Mouse (Mus musculus) gastrocnemius, postnatal 10 days (tissue): ENCODE measurements at regions not wholly inside any gene's neighbourhood (a gene's known extent, or its start where the extent isn't known, plus 50 kb on each side); places are given as distances from the start of the nearest gene placed in this dataset.
A peak's percentile ranks its signal among the peaks of the same experiment; 100 is the strongest.

Source experiments
- DNase-seq: peaks from one replicate; pipeline ENCODE4 v3.0.0; 2021; ENCODE audit warnings: mixed read lengths

DNA sequence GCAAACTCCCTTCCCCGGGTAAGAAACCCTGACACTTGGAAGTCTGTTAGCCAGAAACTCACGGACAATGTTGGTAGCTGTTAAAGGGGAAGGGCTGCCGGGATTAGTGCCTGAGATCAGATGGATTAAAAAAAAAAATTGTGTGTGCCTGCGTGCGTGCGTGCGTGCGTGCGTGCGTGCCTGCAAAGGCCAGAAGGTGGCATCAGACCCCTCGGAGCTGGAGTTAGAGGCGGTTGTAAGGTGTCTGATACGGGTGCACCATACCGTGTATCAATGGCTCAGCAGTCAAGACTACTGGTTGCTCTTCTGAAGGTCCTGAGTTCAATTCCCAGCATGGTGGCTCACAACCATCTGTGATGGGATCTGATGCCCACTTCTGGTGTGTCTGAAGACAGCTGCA, 59.0 kb upstream of the Ccdc167 start:
- no peak for DNase-seq

GRCm38 (mm10) chr17:29773339-29773738, 56.5 kb upstream of the Ccdc167 start:
- peak; percentile 59 for DNase-seq

DNA sequence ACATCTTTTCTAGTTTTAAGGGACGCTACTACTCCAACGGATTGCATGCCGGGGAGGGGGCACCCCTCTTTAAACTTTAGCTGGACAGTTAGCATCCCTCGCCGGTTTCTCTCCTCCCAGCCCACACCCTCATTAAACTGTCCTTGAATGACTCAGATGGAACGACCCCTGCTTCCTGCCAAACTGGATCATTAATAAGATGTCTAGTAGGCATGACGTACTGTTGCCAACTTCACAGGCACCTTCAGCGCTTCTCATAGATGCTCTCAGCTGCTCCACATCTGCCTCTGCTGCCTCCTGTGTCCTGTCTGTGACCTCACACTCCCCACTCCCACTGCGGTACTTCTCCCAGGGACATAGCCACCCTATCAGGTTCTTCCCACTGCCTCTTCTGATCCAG, 54.1 kb upstream of the Ccdc167 start:
- DNase-seq = no peak

- no peak for DNase-seq
These were observed 52.8 kb upstream of the Ccdc167 start for GRCm38 (mm10) chr17:29769631-29770030.

- no peak for DNase-seq
These were observed 52.3 kb upstream of the Ccdc167 start for GRCm38 (mm10) chr17:29769143-29769542.

- DNase-seq = no peak
These were observed 51.8 kb upstream of the Ccdc167 start for GRCm38 (mm10) chr17:29768642-29769041.
